Mouse (Mus musculus): Measurements from ENCODE around the gene Lhfpl5.

DNA sequence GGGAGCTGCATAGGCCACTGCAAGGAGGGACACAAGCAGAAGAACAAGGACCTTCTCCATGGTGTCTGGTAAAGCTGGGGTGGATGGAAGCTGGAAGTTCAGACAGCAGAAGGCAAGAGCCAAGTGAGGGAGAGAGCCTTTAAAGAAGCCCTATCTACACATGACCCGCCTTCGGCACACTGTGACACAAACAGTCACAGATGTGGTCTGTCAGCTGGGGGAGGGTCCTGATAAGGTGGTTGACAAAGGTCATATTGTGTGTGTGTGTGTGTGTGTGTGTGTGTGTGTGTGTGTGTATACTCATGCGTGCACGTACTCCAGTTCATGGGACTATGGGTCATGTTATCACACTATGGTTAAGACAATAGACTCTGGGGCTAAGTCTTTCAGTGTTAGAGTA, 14.8 kb upstream of the Lhfpl5 start, which contains the start of gene Clps:
- no peak for TF ChIP-seq CTCF (IDR thresholded peaks at IDR 0.05; ENCODE audit: control insufficient read depth, insufficient read depth, low read length)
- TF ChIP-seq POLR2A (IDR thresholded peaks at IDR 0.05; ENCODE audit: borderline replicate concordance, control insufficient read depth, low read depth, low read length): no peak
